Mouse (Mus musculus): ENCODE results near the gene Zscan20. TPM values are rescaled to one million over a fixed set of nuclear protein-coding genes. Genes with fewer than 3 reads are reported as not detected.
"Not testable (repeated sequence)": the region's sequence is repeated elsewhere in the genome, so short reads cannot be mapped to it uniquely, and the experiment has no call there.

Zscan20 gene
- polyA plus RNA-seq, 1 experiment from 2014 or later: 4.3 TPM

- Histone ChIP-seq H3K4me2 (ENCODE audit: low read length) (no peak overlapping the region), H3K4me1 (ENCODE audit: control insufficient read depth, insufficient read depth, low read depth, low read length) (no peaks in the 10 kb centered on the region), H3K36me3 (ENCODE audit: control insufficient read depth, insufficient read depth, low read length) (peaks cover 10% of the 10 kb centered on the region), H3K27ac (ENCODE audit: low read depth, low read length) (no peak overlapping the region), H3K4me3 (ENCODE audit: low read length) (no peak overlapping the region), H3K9ac (ENCODE audit: low read depth, low read length) (no peak overlapping the region), H3K27me3 (replicated peaks; ENCODE audit: control insufficient read depth, insufficient read depth, low read length) (no peaks in the 10 kb centered on the region), H3K9me3 (ENCODE audit: control insufficient read depth, low read length) (no peaks in the 10 kb centered on the region)
- no peak for ATAC-seq
- 89% methylated on average over 12 of the region's 12 CpGs for WGBS
Observed at GRCm38 (mm10) chr4:128597801-128598560, 11.9 kb downstream of the Zscan20 start.

- peaks cover 12% of the 10 kb centered on the region for H3K36me3 ChIP-seq (ENCODE audit: control insufficient read depth, insufficient read depth, low read length)
- no peaks in the 10 kb centered on the region for H3K9me3 ChIP-seq (ENCODE audit: control insufficient read depth, low read length)
- H3K9ac ChIP-seq (ENCODE audit: low read depth, low read length): no peak overlapping the region
- no peaks in the 10 kb centered on the region for H3K27me3 ChIP-seq (replicated peaks; ENCODE audit: control insufficient read depth, insufficient read depth, low read length)
- ATAC-seq: no peak
- no peak overlapping the region for H3K27ac ChIP-seq (ENCODE audit: low read depth, low read length)
- 99% methylated on average over 5 of the region's 5 CpGs for WGBS
- H3K4me1 ChIP-seq (ENCODE audit: control insufficient read depth, insufficient read depth, low read depth, low read length): no peaks in the 10 kb centered on the region
- no peak overlapping the region for H3K4me3 ChIP-seq (ENCODE audit: low read length)
- H3K4me2 ChIP-seq (ENCODE audit: low read length): no peak overlapping the region
Observed at GRCm38 (mm10) chr4:128594062-128594461, 15.8 kb downstream of the Zscan20 start.

DNA sequence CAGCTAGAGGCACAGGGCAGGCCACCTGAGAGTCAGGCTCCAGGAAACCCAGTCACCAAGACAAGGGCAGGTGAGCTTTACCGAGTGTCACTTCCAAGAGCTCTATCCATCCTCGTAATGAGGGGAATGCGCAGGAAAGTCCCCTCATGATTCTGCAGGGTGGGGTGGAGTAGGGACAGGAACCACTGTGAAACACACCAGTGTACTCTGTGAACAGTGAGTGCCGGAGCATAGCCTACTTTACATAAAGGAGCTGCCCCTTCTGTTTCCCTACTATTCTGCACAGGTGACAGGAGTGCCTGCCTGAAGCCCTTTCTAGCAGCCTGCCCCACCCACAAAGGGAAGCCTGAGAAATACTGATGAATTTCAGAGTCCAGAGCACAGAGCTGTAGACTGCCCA lies 16.6 kb downstream of the Zscan20 start:
- ATAC-seq: no peak
- Histone ChIP-seq H3K9me3 (ENCODE audit: control insufficient read depth, low read length) (no peaks in the 10 kb centered on the region), H3K4me3 (ENCODE audit: low read length) (no peak overlapping the region), H3K27me3 (replicated peaks; ENCODE audit: control insufficient read depth, insufficient read depth, low read length) (no peaks in the 10 kb centered on the region), H3K4me2 (ENCODE audit: low read length) (no peak overlapping the region), H3K27ac (ENCODE audit: low read depth, low read length) (no peak overlapping the region), H3K9ac (ENCODE audit: low read depth, low read length) (no peak overlapping the region), H3K36me3 (ENCODE audit: control insufficient read depth, insufficient read depth, low read length) (peaks cover 19% of the 10 kb centered on the region), H3K4me1 (ENCODE audit: control insufficient read depth, insufficient read depth, low read depth, low read length) (no peaks in the 10 kb centered on the region)
- WGBS: 96% methylated on average over 4 of the region's 4 CpGs

GRCm38 (mm10) chr4:128579182-128579581 lies 30.7 kb downstream of the Zscan20 start:
- Histone ChIP-seq H3K27ac (ENCODE audit: low read depth, low read length) (no peak overlapping the region), H3K36me3 (ENCODE audit: control insufficient read depth, insufficient read depth, low read length) (peaks cover 38% of the 10 kb centered on the region), H3K9me3 (ENCODE audit: control insufficient read depth, low read length) (peaks cover 42% of the 10 kb centered on the region), H3K27me3 (replicated peaks; ENCODE audit: control insufficient read depth, insufficient read depth, low read length) (no peaks in the 10 kb centered on the region), H3K4me2 (ENCODE audit: low read length) (no peak overlapping the region), H3K9ac (ENCODE audit: low read depth, low read length) (no peak overlapping the region), H3K4me1 (ENCODE audit: control insufficient read depth, insufficient read depth, low read depth, low read length) (no peaks in the 10 kb centered on the region), H3K4me3 (ENCODE audit: low read length) (no peak overlapping the region)
- no peak for ATAC-seq
- WGBS: 63% methylated on average over 4 of the region's 4 CpGs

DNA sequence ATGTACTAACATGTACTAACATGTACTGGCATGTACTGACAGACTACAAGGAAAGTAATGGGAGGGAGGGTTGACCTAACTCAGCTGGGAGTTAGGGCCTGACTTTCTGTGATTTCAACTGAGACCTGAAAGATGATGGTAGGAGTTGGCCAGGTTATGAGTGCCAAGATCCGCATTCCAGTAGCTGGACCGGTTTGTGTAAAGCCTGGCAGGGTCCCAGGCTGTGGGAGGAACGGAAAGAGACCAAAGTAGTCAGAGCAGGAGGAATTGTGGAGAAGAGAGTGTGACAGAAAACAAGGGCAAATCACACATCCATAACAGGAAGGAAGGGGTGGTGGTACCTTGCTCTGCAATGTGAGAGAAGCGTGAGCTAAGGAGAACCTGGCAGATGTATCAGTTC lies 34.1 kb downstream of the Zscan20 start:
- no peak overlapping the region for H3K4me3 ChIP-seq (ENCODE audit: low read length)
- H3K36me3 ChIP-seq (ENCODE audit: control insufficient read depth, insufficient read depth, low read length): peaks cover 10% of the 10 kb centered on the region
- no peak for ATAC-seq
- H3K4me1 ChIP-seq (ENCODE audit: control insufficient read depth, insufficient read depth, low read depth, low read length): no peaks in the 10 kb centered on the region
- WGBS: 81% methylated on average over 4 of the region's 4 CpGs
- no peak overlapping the region for H3K4me2 ChIP-seq (ENCODE audit: low read length)
- H3K27me3 ChIP-seq (replicated peaks; ENCODE audit: control insufficient read depth, insufficient read depth, low read length): no peaks in the 10 kb centered on the region
- peaks cover 8% of the 10 kb centered on the region for H3K9me3 ChIP-seq (ENCODE audit: control insufficient read depth, low read length)
- no peak overlapping the region for H3K27ac ChIP-seq (ENCODE audit: low read depth, low read length)
- no peak overlapping the region for H3K9ac ChIP-seq (ENCODE audit: low read depth, low read length)

GRCm38 (mm10) chr4:128560327-128560726 lies 49.6 kb downstream of the Zscan20 start:
- 65% methylated on average over 3 of the region's 3 CpGs for WGBS
- no peaks in the 10 kb centered on the region for H3K27me3 ChIP-seq (replicated peaks; ENCODE audit: control insufficient read depth, insufficient read depth, low read length)
- no peak for ATAC-seq
- no peak overlapping the region for H3K27ac ChIP-seq (ENCODE audit: low read depth, low read length)
- no peak overlapping the region for H3K4me2 ChIP-seq (ENCODE audit: low read length)
- H3K4me1 ChIP-seq (ENCODE audit: control insufficient read depth, insufficient read depth, low read depth, low read length): no peaks in the 10 kb centered on the region
- peaks cover 12% of the 10 kb centered on the region for H3K36me3 ChIP-seq (ENCODE audit: control insufficient read depth, insufficient read depth, low read length)
- no peaks in the 10 kb centered on the region for H3K9me3 ChIP-seq (ENCODE audit: control insufficient read depth, low read length)
- no peak overlapping the region for H3K4me3 ChIP-seq (ENCODE audit: low read length)
- H3K9ac ChIP-seq (ENCODE audit: low read depth, low read length): no peak overlapping the region

GRCm38 (mm10) chr4:128554198-128554597 lies 55.7 kb downstream of the Zscan20 start:
- no peak overlapping the region for H3K9ac ChIP-seq (ENCODE audit: low read depth, low read length)
- 91% methylated on average over 2 of the region's 2 CpGs for WGBS
- H3K36me3 ChIP-seq (ENCODE audit: control insufficient read depth, insufficient read depth, low read length): peaks cover 13% of the 10 kb centered on the region
- H3K27ac ChIP-seq (ENCODE audit: low read depth, low read length): no peak overlapping the region
- no peak overlapping the region for H3K4me3 ChIP-seq (ENCODE audit: low read length)
- H3K4me1 ChIP-seq (ENCODE audit: control insufficient read depth, insufficient read depth, low read depth, low read length): no peaks in the 10 kb centered on the region
- no peaks in the 10 kb centered on the region for H3K27me3 ChIP-seq (replicated peaks; ENCODE audit: control insufficient read depth, insufficient read depth, low read length)
- ATAC-seq: no peak
- no peak overlapping the region for H3K4me2 ChIP-seq (ENCODE audit: low read length)
- no peaks in the 10 kb centered on the region for H3K9me3 ChIP-seq (ENCODE audit: control insufficient read depth, low read length)

GRCm38 (mm10) chr4:128550756-128551155 lies 59.1 kb downstream of the Zscan20 start:
- H3K27ac ChIP-seq (ENCODE audit: low read depth, low read length): no peak overlapping the region
- H3K4me1 ChIP-seq (ENCODE audit: control insufficient read depth, insufficient read depth, low read depth, low read length): no peaks in the 10 kb centered on the region
- no peaks in the 10 kb centered on the region for H3K27me3 ChIP-seq (replicated peaks; ENCODE audit: control insufficient read depth, insufficient read depth, low read length)
- H3K9ac ChIP-seq (ENCODE audit: low read depth, low read length): no peak overlapping the region
- no peak overlapping the region for H3K4me3 ChIP-seq (ENCODE audit: low read length)
- H3K36me3 ChIP-seq (ENCODE audit: control insufficient read depth, insufficient read depth, low read length): peaks cover 10% of the 10 kb centered on the region; the same call in 1 of the 2 replicates
- no peak overlapping the region for H3K4me2 ChIP-seq (ENCODE audit: low read length)
- H3K9me3 ChIP-seq (ENCODE audit: control insufficient read depth, low read length): no peaks in the 10 kb centered on the region
- 86% methylated on average over 6 of the region's 6 CpGs for WGBS
- ATAC-seq: no peak

GRCm38 (mm10) chr4:128543956-128544486 lies 65.9 kb downstream of the Zscan20 start:
- H3K4me2 ChIP-seq (ENCODE audit: low read length); H3K4me1 ChIP-seq (ENCODE audit: control insufficient read depth, insufficient read depth, low read depth, low read length); ATAC-seq; H3K9me3 ChIP-seq (ENCODE audit: control insufficient read depth, low read length); H3K27me3 ChIP-seq (replicated peaks; ENCODE audit: control insufficient read depth, insufficient read depth, low read length); H3K4me3 ChIP-seq (ENCODE audit: low read length); H3K9ac ChIP-seq (ENCODE audit: low read depth, low read length); H3K27ac ChIP-seq (ENCODE audit: low read depth, low read length): not testable (repeated sequence)
- peaks cover 15% of the 10 kb centered on the region; the same call in 1 of the 2 replicates for H3K36me3 ChIP-seq (ENCODE audit: control insufficient read depth, insufficient read depth, low read length)
- WGBS: 81% methylated on average over 2 of the region's 2 CpGs

Data from hindbrain, embryonic 16.5 days (tissue).